Mouse (Mus musculus) ES-Bruce4 (cell line): ENCODE measurements at regions not wholly inside any gene's neighbourhood (a gene's known extent, or its start where the extent isn't known, plus 50 kb on each side); places are given as distances from the start of the nearest gene placed in this dataset.
"Not testable (repeated sequence)": the region's sequence is repeated elsewhere in the genome, so short reads cannot be mapped to it uniquely, and the experiment has no call there.

Experiments used
- H3K27ac ChIP-seq: 2 replicates; pipeline ENCODE4 v1.5.1; 2012; ENCODE audit warnings: low read length, inconsistent platforms; ENCODE audit not compliant: insufficient read depth
- H3K27me3 ChIP-seq: 2 replicates; pipeline ENCODE4 v1.6.1; 2012; ENCODE audit warnings: mild to moderate bottlenecking, low read length, inconsistent platforms; ENCODE audit not compliant: control insufficient read depth, poor library complexity, insufficient read depth, severe bottlenecking
- H3K36me3 ChIP-seq: 2 replicates; pipeline ENCODE4 v1.6.1; 2012; ENCODE audit warnings: inconsistent platforms, mild to moderate bottlenecking, low read length, moderate library complexity; ENCODE audit not compliant: control insufficient read depth, poor library complexity, insufficient read depth, severe bottlenecking
- H3K4me1 ChIP-seq: one replicate; pipeline ENCODE4 v1.8.1; 2011; ENCODE audit warnings: low read length; ENCODE audit not compliant: control insufficient read depth, insufficient read depth
- H3K4me3 ChIP-seq: 2 replicates; pipeline ENCODE4 v1.5.1; 2011; ENCODE audit warnings: low read depth, mild to moderate bottlenecking, low read length
- H3K9ac ChIP-seq: 2 replicates; pipeline ENCODE4 v1.6.1; 2012; ENCODE audit warnings: low read depth, mild to moderate bottlenecking, inconsistent platforms; ENCODE audit not compliant: poor library complexity, severe bottlenecking
- H3K9me3 ChIP-seq: replicated peaks from 2 replicates; pipeline ENCODE4 v1.6.1; 2012; ENCODE audit warnings: mild to moderate bottlenecking, low read length, inconsistent platforms; ENCODE audit not compliant: control insufficient read depth, poor library complexity, insufficient read depth, severe bottlenecking
- CTCF ChIP-seq: IDR thresholded peaks from one replicate; pipeline ENCODE4 v1.8.1; 2011; ENCODE audit warnings: low read depth, low read length
- EP300 ChIP-seq: IDR thresholded peaks from 2 replicates; pipeline ENCODE4 v1.6.1; 2011; ENCODE audit warnings: low read depth, low read length; ENCODE audit not compliant: insufficient read depth
- POLR2A ChIP-seq: IDR thresholded peaks from one replicate; pipeline ENCODE4 v1.8.1; 2011; ENCODE audit warnings: low read length; ENCODE audit not compliant: insufficient read depth

- no peak overlapping the region for H3K27ac ChIP-seq
- no peaks in the 10 kb centered on the region for H3K4me1 ChIP-seq
- H3K9ac ChIP-seq: no peak overlapping the region
- H3K27me3 ChIP-seq: no peaks in the 10 kb centered on the region
- no peak for TF ChIP-seq CTCF
- TF ChIP-seq POLR2A: no peak
- TF ChIP-seq EP300: no peak
- H3K4me3 ChIP-seq: no peak overlapping the region
- H3K9me3 ChIP-seq: no peaks in the 10 kb centered on the region
- no peaks in the 10 kb centered on the region for H3K36me3 ChIP-seq
These were observed 175.3 kb downstream of the Ifng start for GRCm38 (mm10) chr10:118616031-118616615.

- Histone ChIP-seq H3K36me3 (no peaks in the 10 kb centered on the region), H3K9ac (no peak overlapping the region), H3K4me3 (no peak overlapping the region), H3K27ac (no peak overlapping the region), H3K9me3 (no peaks in the 10 kb centered on the region), H3K4me1 (no peaks in the 10 kb centered on the region), H3K27me3 (no peaks in the 10 kb centered on the region)
- TF ChIP-seq POLR2A: no peak
- TF ChIP-seq CTCF: no peak
- no peak for TF ChIP-seq EP300
These were observed 176.6 kb downstream of the Ifng start for GRCm38 (mm10) chr10:118617291-118618044.

- H3K9me3 ChIP-seq, H3K36me3 ChIP-seq, H3K4me1 ChIP-seq, H3K4me3 ChIP-seq, H3K27ac ChIP-seq, H3K9ac ChIP-seq, H3K27me3 ChIP-seq: not testable (repeated sequence)
These were observed 177.4 kb downstream of the Ifng start for GRCm38 (mm10) chr10:118618251-118618650.

- no peaks in the 10 kb centered on the region for H3K27me3 ChIP-seq
- no peak overlapping the region for H3K27ac ChIP-seq
- no peaks in the 10 kb centered on the region for H3K36me3 ChIP-seq
- TF ChIP-seq CTCF (no peak), EP300 (no peak), POLR2A (no peak)
- no peaks in the 10 kb centered on the region for H3K9me3 ChIP-seq
- no peaks in the 10 kb centered on the region for H3K4me1 ChIP-seq
- H3K9ac ChIP-seq: no peak overlapping the region
- no peak overlapping the region for H3K4me3 ChIP-seq
These were observed 178.1 kb downstream of the Ifng start for GRCm38 (mm10) chr10:118618766-118619600.

GRCm38 (mm10) chr10:118619601-118620000 lies 178.8 kb downstream of the Ifng start:
- Histone ChIP-seq H3K27me3 (no peaks in the 10 kb centered on the region), H3K4me1 (no peaks in the 10 kb centered on the region)
- no peak for TF ChIP-seq EP300
- no peak for TF ChIP-seq CTCF
- no peak for TF ChIP-seq POLR2A

GRCm38 (mm10) chr10:118620611-118621010 lies 179.8 kb downstream of the Ifng start:
- no peaks in the 10 kb centered on the region for H3K4me1 ChIP-seq
- H3K4me3 ChIP-seq: no peak overlapping the region
- no peak overlapping the region for H3K9ac ChIP-seq
- no peak for TF ChIP-seq POLR2A
- TF ChIP-seq EP300: no peak
- no peak for TF ChIP-seq CTCF
- H3K27me3 ChIP-seq: no peaks in the 10 kb centered on the region
- no peak overlapping the region for H3K27ac ChIP-seq
- no peaks in the 10 kb centered on the region for H3K9me3 ChIP-seq
- H3K36me3 ChIP-seq: no peaks in the 10 kb centered on the region

More at GRCm38 (mm10) chr10:118619601-118620000, 178.8 kb downstream of the Ifng start:
- no peak overlapping the region for H3K9ac ChIP-seq
- H3K4me3 ChIP-seq: no peak overlapping the region
- H3K9me3 ChIP-seq: no peaks in the 10 kb centered on the region
- no peaks in the 10 kb centered on the region for H3K36me3 ChIP-seq
- no peak overlapping the region for H3K27ac ChIP-seq
